Mouse (Mus musculus) monocyte, adult 2 months (primary cell): ENCODE results near the gene Gpr68.

Experiments used
- DNase-seq, 2 experiments: peaks; one replicate each; pipeline ENCODE4 v3.0.0; 2022; ENCODE audit warnings: low spot score in 2 of 2, low read depth in 1 of 2

The Gpr68 gene

DNA sequence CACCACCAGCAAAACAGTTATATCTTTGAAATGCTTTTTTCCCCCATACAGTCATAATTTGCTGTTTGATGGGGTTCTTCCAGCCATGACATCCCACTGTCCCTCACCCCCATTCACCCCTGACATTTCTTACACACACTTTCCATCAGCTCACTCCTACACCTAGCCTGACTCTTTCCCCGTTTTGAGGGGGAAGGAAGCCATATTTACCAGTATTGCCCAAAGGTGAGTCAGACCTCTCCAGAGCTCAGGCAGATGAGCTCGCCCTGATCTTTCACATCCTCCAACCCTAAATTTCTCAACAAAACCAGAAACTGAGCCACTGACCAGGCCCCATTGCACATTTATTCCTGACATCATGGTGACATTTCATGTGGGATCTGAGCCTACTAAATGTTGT, 36.2 kb downstream of the Gpr68 start:
- no peak for DNase-seq

DNA sequence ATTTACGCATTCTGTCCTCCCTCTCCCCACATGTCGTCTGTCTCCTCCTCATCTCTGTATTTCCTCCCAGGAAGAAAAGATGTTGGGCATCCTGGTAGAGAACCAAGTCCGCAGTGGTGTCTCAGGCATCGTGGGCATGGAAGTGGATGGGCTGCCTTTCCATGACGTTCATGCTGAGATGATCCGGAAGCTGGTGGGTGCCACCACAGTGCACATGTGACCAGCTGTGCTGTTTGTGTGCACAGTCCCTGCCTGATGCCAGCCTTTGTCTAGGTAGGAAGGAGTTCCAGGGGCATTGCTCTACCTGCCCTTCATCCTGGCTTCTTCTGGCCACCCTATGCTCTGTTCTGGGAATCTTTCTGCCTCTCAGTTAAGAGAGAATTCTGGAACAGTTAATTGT, 36.8 kb downstream of the Gpr68 start:
- no peak for DNase-seq

DNA sequence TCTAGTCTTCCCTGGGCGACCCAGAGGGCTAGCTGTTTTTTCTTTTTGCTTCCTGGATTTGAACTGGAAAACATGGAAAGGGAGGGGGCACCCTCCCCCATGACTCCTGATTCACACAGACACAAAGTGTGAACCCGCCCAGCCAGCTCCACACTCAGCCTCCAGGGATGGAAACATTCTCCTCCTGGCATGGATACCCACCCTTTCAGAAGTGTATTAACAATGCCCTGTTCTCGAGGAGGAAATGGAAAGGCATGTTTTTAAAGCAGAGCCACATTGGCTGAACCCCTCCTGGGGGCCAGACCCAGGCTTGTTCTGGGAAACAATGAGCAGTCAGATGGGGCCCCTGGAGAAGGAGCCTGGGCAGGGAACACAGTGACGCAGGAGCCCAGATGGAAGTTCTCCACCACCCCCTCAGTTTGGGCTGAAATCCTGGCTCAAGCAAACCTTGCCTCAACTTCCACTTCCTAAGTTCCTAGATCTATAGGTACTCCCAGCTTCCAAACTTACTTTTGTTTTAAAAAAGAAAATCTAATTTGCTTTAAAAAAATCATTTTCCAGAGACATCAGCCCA, 39.9 kb downstream of the Gpr68 start:
- DNase-seq, result no peak

DNA sequence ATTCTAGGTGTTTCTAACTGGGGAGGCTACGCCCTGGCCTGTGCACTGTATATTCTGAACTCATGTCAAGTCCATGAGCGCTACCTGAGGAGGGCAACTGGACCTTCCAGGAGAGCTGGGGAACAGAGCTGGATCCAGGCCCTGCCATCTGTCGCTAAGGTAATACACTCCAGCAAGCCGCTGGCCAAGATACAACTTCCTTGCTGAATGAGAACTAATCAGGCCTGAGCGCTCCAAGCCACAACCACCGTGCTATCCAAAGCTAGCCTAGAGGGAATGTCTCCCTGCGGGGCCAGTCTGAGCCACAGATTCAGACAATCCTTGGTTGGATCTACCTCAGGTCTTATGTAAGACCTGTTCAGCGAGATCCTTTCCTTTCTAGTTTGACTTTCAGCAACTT, 40.9 kb downstream of the Gpr68 start:
- DNase-seq, result no peak

DNA sequence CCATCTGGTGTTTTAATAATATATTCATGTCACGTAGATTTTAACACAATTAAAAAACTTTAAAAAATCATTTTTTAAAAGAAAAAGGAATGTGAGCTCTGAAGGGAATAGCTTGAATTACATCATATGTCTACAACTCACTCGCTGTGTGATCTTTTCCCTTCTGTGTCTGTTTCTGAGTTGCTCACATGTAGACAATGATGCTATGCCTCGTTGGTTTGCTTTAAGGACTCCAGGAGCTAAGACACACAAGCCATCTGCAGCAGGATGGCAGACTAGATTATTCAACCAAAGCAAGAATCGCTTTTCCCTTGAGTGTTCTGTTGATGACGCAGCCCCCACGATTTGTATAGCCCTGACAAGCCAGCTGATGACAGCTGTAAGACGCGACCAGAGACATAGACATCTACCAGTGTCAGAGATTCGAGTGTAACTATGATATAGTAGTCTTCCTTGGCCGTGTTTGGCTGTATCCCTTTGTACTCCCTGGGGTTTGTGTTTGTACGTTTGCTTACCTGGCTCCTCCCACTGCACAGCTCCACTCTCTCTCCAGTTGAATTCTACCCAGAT, 42.4 kb downstream of the Gpr68 start:
- no peak for DNase-seq

DNA sequence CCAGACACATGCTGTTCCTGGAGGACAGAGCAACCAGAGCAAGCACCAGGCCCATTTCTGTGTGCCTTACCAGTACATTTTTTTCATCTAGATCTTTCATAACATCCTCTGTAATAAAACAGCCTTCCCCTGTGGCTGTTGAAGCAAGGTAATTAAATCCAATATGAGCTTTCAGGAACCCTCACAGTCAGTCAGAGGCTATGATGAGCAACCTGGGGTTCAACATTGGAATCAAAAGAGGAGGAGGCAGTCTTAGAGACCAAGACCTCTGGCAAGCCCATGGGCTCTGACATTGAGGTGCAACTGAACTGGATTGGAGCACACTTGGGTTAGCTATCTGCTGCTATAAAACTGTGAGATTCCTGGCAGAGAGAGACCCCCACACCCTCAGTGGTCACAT, 42.9 kb downstream of the Gpr68 start:
- DNase-seq, result no peak

DNA sequence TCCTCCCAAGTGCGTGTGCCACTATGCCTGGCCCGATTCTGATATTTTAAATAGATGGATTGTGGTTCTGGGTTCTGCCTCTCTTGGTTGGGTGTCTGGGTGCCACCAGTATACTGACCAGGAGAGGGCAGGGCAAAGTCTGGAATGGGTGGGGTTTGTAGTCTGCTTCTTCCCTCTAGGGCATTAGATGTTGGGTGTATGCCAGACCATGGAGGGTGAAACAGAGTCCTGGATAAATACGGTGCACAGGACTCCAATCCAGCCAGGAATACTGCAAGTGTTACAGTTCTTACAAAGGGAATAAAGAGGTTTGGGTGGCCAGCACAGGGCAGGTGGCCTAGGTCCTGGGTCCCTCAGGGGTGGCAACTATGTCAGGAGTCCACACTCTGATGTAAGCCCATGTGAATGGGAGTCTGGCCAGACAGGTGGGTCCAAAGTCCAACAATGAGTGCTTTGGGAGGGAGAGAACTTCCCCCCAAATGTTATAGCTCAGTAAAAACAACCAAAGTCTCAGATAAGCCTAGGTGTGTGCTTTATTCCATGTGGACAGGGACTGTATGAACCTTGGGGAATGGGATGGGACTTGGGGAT, 45.0 kb downstream of the Gpr68 start:
- DNase-seq, result no peak

DNA sequence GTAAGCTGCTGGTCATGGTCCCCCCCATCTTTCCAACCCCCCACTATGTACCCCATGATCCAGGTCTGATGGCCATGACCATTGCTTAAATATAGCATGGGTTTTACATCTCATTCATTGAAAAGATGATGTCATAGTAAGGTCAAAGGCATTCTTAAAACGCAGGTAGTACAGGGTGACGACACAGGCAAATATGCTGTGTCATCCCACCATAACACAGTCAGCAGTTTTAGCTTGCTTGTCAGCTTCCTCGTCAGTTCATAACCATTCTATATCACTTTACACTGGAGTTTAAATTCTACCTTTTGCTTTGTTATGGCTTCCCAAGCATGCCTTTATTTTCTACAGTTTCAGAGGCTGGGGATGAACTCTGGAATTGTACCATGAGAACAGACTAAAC, 45.7 kb downstream of the Gpr68 start:
- DNase-seq, result no peak

DNA sequence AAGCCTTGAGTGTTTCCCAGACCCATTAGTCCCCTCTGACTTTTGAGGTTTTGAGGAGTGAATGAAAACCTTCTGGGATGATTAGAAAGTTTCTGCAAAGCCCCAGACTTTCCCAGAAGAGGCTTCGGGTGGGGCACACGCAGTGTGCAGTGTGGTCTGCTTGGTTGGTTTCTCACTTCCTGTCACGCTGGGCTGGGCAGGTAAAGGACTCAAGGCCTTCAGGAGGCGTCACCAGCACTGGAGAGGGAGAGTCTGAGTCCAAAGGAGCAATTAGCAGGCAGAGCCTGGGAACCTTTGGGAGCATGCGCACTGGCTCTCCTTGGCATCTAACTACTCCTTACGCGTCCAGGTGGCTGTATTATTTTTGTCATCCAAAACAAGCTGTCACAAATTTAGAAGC, 50.2 kb downstream of the Gpr68 start:
- DNase-seq, result no peak

DNA sequence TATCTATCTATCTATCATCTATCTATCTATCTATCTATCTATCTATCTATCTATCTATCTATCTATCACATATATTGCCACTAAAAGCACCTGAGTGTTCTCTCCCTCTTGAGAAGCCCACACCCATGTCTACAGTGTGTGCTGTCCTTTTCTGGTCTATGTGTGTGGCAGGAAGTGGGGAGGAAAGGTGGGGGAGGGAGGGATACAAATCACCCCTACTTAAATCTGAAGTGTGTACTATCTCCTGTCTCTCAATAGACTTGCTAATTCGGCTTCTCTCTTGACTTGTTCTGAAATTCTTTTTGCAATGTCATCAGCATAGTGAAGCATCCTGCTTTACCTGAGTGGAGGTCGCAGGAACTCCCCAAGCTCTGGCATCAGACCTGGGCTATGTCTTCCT, 51.7 kb downstream of the Gpr68 start:
- DNase-seq, result no peak

DNA sequence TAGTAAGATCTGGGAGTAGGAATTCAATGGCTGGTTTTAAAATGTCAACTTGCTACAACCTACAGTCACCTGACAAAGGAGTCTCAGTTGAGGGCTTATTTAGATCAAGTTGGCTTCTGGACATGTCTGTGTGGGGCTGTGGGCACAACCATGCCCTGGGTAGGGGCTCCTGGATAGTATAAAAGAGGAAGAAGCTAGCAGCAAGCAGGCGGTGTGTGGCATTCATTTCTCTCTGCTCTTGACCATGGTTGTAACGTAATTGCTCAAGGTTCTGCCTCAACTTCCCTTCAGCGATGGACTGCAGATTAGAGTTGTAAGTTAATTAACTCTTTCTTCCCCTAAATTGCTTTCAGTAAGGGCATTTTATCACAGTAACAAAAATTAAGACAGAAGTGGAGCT, 55.6 kb downstream of the Gpr68 start:
- no peak for DNase-seq

DNA sequence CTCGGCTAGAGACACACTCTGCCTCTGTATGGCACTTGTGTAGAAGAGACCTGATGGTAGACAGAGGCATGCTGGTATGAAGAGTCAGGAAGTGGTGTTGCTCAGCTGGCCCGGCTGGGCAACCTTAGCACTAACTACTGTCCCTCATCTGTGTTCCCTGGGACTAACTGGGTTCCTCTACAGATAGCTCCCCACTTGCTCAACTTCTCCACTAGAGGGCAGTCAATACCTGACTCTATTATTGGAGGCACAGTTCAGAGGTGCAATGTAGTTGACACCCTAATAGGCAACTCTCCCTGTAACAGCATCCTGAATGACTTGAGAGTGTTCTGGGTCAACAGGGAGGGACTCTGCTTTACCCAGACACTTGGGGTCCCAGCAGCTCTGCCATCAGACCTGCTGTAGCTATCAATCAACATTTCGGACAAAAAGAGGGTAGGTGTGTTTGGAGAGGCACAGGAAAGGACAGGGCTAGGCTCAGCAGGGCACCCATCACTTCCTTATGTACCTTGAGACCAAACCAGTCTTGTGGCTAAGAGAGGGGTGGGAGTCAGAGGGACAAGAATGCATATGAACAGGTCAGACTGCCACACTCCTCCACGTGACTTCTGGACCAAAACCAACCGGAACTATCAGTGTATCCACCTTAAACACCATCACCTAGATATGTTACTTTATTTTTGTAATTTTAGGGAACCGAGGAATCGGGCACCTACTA, 58.4 kb downstream of the Gpr68 start:
- DNase-seq, result peak; percentile 22 to 28

DNA sequence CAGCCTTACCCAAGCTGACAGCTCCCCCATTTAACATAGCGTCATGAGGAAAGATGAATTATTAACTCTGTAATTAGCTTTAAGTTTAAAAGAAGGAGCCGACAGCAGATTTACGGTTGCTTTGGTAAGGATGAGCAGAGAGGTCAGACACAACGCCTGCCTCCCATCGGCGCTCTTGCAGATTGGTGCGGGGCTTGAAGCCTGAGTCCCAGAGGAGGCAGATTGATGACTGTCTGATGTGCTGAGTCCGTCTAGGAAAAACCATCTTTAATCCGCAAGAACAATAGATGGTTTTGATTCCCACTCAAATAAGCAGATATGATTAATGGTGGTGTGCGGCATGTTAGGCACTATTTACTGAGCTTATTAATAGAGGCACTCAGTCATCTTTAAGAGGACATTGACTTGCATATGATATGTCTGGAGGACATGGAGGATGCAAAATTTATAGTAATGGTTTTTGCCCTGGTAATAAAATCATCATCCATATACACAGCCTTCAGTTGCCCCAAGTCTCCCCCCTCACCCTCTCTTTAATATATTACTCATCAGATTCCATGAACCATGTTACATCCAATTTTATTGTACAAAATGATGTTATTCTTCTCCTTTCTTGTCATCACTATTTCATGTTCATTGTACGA, 60.4 kb downstream of the Gpr68 start:
- no peak for DNase-seq

DNA sequence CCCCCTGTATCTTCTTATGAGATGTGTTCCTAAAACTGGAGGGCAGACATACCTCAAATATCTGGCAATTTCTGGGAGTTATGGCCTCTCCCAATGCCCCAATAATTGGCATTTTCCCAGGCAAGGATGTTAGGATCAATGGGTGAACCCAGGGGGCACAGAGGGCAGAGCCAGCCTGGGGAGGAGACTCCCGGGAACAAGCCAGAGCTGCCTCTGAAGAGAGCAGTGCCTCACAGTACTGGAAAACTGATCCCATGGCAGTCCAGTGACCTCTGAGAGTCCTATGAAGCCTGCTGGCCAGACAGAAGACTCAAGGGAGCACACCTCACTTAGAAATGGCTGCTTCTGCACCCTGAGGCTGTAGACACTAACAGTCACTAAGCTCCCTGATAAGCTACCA, 61.4 kb downstream of the Gpr68 start:
- no peak for DNase-seq

DNA sequence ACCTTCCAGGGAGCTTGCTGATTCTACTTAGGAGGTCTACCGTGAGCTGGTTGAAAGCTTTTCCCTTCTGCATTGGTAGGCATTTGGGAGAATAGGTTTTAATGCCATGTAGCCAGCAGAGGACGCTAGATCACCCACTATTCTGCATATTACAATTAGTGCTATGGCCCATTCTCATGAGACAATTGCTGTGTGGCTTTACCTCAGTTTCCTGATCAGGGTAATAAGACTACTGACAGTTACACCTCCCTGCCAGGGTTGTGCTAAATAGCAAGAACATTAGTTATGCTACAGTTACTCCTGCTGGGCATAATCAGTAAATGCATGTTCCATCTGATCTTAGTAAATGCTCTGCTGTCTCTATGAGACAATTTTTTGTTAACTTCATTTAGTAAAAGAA, 62.2 kb downstream of the Gpr68 start:
- DNase-seq, result no peak

DNA sequence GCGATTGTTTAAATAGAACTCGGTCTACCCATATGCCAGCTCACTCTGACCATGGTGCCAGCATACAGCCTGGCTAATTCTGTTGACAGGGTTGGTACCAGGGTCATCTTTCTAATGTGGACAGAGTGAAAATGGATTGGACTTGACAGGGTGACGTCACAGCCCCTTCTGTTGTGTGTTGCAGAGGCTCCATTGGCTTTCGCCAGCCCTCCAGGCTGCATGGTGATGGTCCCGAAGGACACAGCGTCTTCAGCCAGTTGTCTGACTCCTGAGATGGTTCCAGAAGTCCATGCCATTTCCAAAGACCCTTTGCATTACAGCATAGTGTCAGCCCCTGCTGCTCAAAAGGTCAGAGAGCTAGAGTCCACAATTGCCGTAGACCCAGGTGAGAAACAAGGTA, 63.5 kb downstream of the Gpr68 start:
- DNase-seq, result no peak

DNA sequence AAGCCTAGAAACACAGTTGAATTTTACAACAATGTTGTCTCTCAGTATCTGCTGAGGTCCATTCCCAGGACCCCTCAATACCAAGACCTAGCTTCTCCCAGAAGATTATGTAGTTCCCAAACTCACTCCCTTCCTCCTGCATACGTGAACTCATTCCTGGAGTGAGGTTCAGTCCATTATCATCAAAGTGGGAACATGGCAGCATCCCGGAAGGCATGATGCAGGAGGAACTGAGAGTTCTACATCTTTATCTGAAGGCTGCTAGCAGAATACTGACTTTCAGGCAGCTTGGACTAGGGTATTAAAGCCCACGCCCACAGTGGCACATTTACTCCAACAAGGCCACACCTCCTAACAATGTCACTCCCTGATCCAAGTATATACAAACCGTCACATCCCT, 64.8 kb downstream of the Gpr68 start:
- no peak for DNase-seq

DNA sequence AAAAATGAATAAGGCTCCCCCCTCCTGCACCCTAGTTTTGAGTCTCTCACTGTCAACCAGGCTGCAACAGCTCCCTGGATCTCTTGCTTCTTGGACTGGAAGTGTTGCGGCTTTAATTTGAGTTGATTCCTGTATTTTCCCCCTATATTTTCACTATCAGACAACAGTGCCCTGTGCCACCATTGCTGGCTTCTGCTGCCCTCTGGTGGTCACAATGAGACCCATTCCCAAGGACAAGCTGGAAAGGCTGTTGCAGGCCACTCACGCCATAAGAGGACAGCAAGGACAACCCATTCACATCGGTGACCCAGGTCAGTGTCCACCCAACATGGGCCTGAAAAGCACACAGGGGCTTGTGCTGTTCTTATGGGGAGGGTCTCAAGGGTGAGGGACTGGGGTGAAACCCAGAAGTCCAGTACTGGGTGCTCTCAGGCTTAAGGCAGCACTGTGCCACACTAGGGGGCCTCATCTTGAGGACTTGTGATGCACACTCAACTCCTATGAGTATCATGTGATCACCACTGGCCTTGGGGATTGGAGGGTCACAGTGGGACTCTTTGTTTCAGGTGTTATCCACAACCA, 66.7 kb downstream of the Gpr68 start:
- peak; percentile 28 to 55 for DNase-seq

DNA sequence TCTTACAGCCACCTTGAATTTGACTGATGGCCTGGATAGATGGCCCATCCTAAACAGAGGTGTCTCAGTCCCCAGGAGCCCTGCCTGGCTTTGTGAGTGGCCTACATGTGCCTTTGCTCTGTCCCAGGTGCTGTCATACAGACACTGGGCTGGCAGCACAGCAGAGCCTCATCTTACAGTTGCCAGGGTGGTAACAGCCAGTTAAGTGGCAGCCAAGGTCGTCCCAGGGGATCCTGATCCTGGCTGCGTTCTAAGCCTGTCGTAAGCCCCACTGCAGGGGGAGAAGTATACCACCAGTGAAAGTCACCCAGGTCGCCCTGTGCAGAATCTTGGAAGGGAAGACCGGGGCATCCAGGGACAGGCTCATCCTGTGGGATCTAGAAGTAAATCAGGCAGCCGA, 68.1 kb downstream of the Gpr68 start:
- no peak for DNase-seq

DNA sequence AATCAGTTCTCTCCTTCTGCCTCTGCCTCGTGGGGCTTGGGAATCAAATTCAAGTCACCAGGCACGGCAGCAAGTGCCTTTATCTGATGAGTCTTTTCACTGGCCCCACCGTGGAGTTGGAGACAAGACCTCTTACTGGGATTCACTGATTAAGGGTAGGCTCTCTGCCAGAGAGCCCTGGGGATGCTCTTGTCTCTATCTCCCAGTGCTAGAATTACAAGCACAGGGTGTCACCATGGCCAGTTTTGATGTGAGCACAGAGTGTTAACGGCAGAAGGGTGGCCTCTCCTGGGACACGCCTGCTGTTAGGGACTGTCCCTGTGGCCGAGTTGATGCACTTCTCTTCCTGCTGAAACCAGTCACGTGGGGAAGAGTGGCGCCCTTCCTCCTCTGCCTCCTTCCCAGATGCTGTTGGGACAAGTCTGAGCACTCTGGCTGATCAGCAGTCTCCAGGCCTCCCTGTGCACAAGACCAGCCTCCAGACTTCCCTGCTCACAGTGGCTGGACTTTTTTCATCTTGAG, 68.9 kb downstream of the Gpr68 start:
- DNase-seq, result no peak

DNA sequence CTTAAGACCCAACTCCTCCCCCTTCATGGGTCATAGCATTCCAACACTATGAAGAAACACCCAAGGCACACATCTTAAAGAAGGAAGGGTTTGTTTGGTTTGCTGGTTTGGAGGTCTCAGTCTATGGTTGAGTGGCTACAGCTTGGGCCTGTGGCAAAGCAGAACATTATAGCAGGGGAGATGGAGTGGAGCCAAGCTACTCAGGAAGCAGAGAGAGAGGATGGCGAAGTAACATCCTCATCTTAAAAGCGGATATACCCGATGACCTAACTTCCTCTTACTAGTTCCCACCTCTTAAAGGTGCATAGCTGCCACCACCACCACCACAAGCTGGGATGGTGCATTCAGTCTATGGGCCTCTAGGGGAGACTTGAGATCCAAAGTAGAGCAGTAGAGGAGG, 70.8 kb downstream of the Gpr68 start:
- DNase-seq, result peak in 1 of 2 experiments; percentile 30
